Mouse (Mus musculus) heart, postnatal 0 days (tissue): ENCODE data around the gene Dpm2.

ENCODE experiments used
- CTCF ChIP-seq: IDR thresholded peaks from 2 replicates; pipeline ENCODE4 v1.5.1; 2016; ENCODE audit warnings: antibody characterized with exemption, control low read depth, low read depth
- EP300 ChIP-seq: IDR thresholded peaks from 2 replicates; pipeline ENCODE4 v1.6.1; 2016; ENCODE audit warnings: antibody characterized with exemption, low read depth

DNA sequence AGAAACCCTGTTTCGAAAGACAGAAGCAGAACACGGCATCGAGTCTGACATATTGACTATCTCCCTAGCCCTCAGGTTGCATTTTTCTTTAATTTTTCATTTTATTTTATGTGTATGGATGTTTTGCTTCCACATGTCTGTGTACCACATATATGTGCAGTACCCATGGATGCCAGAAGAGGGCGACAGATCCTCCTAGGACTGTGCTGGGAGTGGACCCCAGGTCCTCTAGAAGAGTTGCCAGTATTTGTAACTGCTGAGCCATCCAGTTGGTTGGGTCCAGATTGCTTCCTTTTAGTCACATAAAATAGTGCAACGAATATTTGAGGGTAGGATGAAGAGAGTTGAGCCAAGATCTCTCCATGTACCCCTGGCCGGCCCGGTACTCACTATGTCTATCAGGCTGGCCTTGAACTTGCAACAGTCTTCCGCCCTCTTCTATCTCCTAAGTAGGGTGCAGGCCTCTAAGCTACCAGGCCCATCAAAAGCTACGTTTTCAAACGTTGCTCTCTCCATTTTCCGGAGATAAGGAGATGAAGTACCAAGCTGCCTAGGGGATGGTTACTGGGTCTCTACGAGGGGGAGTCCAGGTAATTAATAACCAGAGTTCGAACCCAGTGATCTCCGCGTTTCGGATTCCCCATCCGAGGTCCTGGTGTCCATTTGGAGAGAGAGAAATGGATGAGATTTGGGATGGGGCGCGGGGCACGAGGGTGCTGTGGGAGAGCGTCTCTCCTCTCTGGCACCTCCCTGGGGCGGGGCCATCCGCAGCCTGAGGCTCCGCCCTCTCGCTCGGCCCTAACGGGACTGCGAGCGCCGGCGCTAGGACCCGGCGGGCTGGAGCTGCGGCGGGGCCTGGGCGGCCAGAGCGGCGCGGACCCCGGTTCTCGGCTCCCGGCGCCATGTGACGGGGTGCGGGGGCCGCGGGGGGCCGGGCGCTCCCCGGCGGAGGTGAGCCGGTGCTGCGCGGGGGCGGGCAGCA, 35.8 kb downstream of the Dpm2 start:
- peak; percentile 70 for TF ChIP-seq CTCF
- no peak for TF ChIP-seq EP300
